ENCODE assay signal across 8 mouse cellular contexts in the genomic region with DNA sequence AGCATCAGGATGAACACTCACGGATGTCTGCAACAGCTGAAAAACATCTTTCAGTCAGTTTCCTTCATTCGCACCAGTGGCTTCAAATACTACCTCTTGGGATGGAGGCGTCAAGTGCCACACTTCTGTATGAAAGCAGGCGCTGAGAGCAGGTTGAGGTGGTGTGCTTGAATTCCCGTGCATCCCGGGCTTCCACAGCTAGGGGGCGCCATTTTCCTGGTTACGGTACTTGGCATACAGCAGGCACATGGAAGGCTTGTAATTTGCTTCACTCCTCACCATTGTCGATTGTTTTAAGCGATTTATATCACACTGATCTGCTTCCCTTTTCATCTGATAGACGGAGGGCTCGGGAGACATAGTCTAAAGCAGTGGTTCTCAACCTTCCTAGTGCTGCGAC. TPM values are rescaled to one million over a fixed set of nuclear protein-coding genes. Genes with fewer than 3 reads are reported as not detected.
DNase-seq lines count a peak whose midpoint lies in the region; ATAC-seq lines count a peak whose summit lies in the region.

No protein-coding gene starts in this region.

- no peak overlapping the region for H3K9ac ChIP-seq in kidney, embryonic 15.5 days

- intact Hi-C loops in heart, postnatal 25 days (cut with DNase I) = no loop called here

- 68% methylated on average over 13 of the region's 13 CpGs for WGBS in kidney, embryonic 15.5 days
- 70% methylated on average over 13 of the region's 13 CpGs for WGBS in limb, embryonic 10.5 days

- ATAC-seq in kidney, embryonic 15.5 days (replicated peaks; ENCODE audit: low FRiP score) = no peak

- H3K9me3 ChIP-seq in kidney, embryonic 15.5 days (replicated peaks) = no peaks in the 10 kb centered on the region
- H3K9me3 ChIP-seq in limb, embryonic 10.5 days (replicated peaks) = no peaks in the 10 kb centered on the region

- 0 out of 2 replicates have a peak, but pooled peaks cover 2% of the 10 kb centered on the region for H3K4me1 ChIP-seq in kidney, embryonic 15.5 days
- H3K4me1 ChIP-seq in limb, embryonic 10.5 days = peaks cover 31% of the 10 kb centered on the region

- no peak overlapping the region for H3K27ac ChIP-seq in kidney, embryonic 15.5 days
- H3K27ac ChIP-seq in limb, embryonic 10.5 days = no peak overlapping the region

- H3K27me3 ChIP-seq in kidney, embryonic 15.5 days = 0 out of 2 replicates have a peak, but pooled peaks cover 4% of the 10 kb centered on the region
- H3K27me3 ChIP-seq in limb, embryonic 10.5 days (ENCODE audit: low read depth, poor library complexity, severe bottlenecking) = no peaks in the 10 kb centered on the region

- H3K4me2 ChIP-seq in kidney, embryonic 15.5 days = no peak overlapping the region

- H3K36me3 ChIP-seq in kidney, embryonic 15.5 days = no peaks in the 10 kb centered on the region
- no peaks in the 10 kb centered on the region for H3K36me3 ChIP-seq in limb, embryonic 10.5 days

- DNase-seq in kidney, adult 18-20 months = peak; percentile 22
- DNase-seq in Muller cell, postnatal 12 days (ENCODE audit: inconsistent ontology term) = peak; percentile 72
- DNase-seq in cerebellum, adult 9-10 months = peak; percentile 79
- DNase-seq in frontal cortex, postnatal 36 days (ENCODE audit: low spot score in 2 of 2) = peak; percentile 68 to 74
- peak; percentile 80 for DNase-seq in limb, embryonic 10.5 days (ENCODE audit: low spot score)
- DNase-seq in right cerebral cortex, postnatal 4 days = peak; percentile 65
- DNase-seq in heart, postnatal 25 days (ENCODE audit: low spot score) = no peak

- no peak overlapping the region for H3K4me3 ChIP-seq in kidney, embryonic 15.5 days (replicated peaks)
- no peak overlapping the region for H3K4me3 ChIP-seq in limb, embryonic 10.5 days

RNA-seq across cellular contexts. Expression of a gene that starts 40.9 kb away (rescaled TPM):
- 0.53 and 0.62 TPM in 2 replicates for polyA plus RNA-seq in kidney, embryonic 15.5 days (2015; fragmentation: Nextera tagmentation; extraction: Ambion mirVana)
- polyA plus RNA-seq in limb, embryonic 10.5 days (2016; fragmentation: Nextera tagmentation; extraction: Ambion mirVana) = 0.14 and 0.73 TPM in 2 replicates
- total RNA-seq in heart, postnatal 25 days (2021) = under 1 TPM; 0.10 to 0.22 TPM
